Mouse (Mus musculus) frontal cortex, postnatal 14 days (tissue): Measurements from ENCODE around the gene Erp29.

Source experiments
- DNase-seq, 2 experiments: peaks; one replicate each; pipeline ENCODE4 v3.0.0; 2022; ENCODE audit warnings: low spot score in 2 of 2

Gene Erp29

GRCm38 (mm10) chr5:121389106-121389505 is 63.2 kb downstream of the Erp29 start:
- DNase-seq, result no peak

- DNase-seq, result no peak
Measured at GRCm38 (mm10) chr5:121387126-121387525, 65.2 kb downstream of the Erp29 start.

GRCm38 (mm10) chr5:121386120-121386909 is 66.0 kb downstream of the Erp29 start:
- no peak for DNase-seq

- peak; percentile 89 to 93 for DNase-seq
Measured at GRCm38 (mm10) chr5:121385461-121386119, 66.7 kb downstream of the Erp29 start, which contains the start of gene Trafd1. Gene Trafd1, minus strand, starts transcription at chr5:121385632.

GRCm38 (mm10) chr5:121384757-121385460 is 67.4 kb downstream of the Erp29 start:
- DNase-seq, result peak in 1 of 2 experiments; percentile 53

- no peak for DNase-seq
Measured at GRCm38 (mm10) chr5:121383857-121384756, 68.2 kb downstream of the Erp29 start.

GRCm38 (mm10) chr5:121380692-121381091 is 71.6 kb downstream of the Erp29 start:
- no peak for DNase-seq

- DNase-seq, result no peak
Measured at GRCm38 (mm10) chr5:121378678-121379256, 73.5 kb downstream of the Erp29 start.
